Mouse (Mus musculus) MEL (cell line): ENCODE data around the gene Asb17. TPM values are rescaled to one million over a fixed set of nuclear protein-coding genes. Genes with fewer than 3 reads are reported as not detected.

ENCODE experiments used
- DNase-seq: peaks from one replicate; pipeline ENCODE4 v3.0.0; 2011; ENCODE audit warnings: low read depth, low spot score
- H3K27ac ChIP-seq: 2 replicates; pipeline ENCODE4 v1.5.1; 2012; ENCODE audit warnings: low read depth, mild to moderate bottlenecking, control low read depth, low read length, moderate library complexity; ENCODE audit not compliant: control insufficient read depth
- H3K27me3 ChIP-seq, 2 experiments: fragments of 150-350 bp in 1 of 2; sonication (generic) in 1 of 2; 2 replicates each; pipeline ENCODE4 v1.6.1; 2012; ENCODE audit warnings: low read length in 2 of 2, mild to moderate bottlenecking in 2 of 2, improper control_type of control experiment in 1 of 2, moderate library complexity in 1 of 2; ENCODE audit not compliant: insufficient read depth in 2 of 2, control insufficient read depth in 1 of 2
- H3K36me3 ChIP-seq, 2 experiments: 2 replicates each; pipeline ENCODE4 v1.6.1; 2012 to 2014; ENCODE audit warnings: low read length in 2 of 2, improper control_type of control experiment in 1 of 2, inconsistent platforms in 1 of 2, mild to moderate bottlenecking in 1 of 2; ENCODE audit not compliant: insufficient read depth in 2 of 2, control insufficient read depth in 1 of 2
- H3K4me1 ChIP-seq, 2 experiments: fragments of 150-350 bp in 1 of 2; sonication (generic) in 1 of 2; 2 replicates each; pipeline ENCODE4 v1.6.1; 2012; ENCODE audit warnings: low read length in 2 of 2, improper control_type of control experiment in 1 of 2, mild to moderate bottlenecking in 1 of 2; ENCODE audit not compliant: insufficient read depth in 2 of 2, control insufficient read depth in 1 of 2
- H3K4me3 ChIP-seq, 2 experiments: fragments of 150-350 bp in 1 of 2; sonication (generic) in 1 of 2; 2 replicates each; pipeline ENCODE4 v1.5.1; 2012; ENCODE audit warnings: low read depth in 2 of 2, low read length in 2 of 2, mild to moderate bottlenecking in 2 of 2, moderate library complexity in 2 of 2, control low read depth in 1 of 2, improper control_type of control experiment in 1 of 2; ENCODE audit not compliant: control insufficient read depth in 1 of 2, insufficient read depth in 1 of 2
- H3K79me2 ChIP-seq: 2 replicates; pipeline ENCODE4 v1.6.1; 2012; ENCODE audit warnings: mild to moderate bottlenecking, low read length, moderate library complexity; ENCODE audit not compliant: control insufficient read depth, poor library complexity, insufficient read depth
- H3K9ac ChIP-seq: 2 replicates; pipeline ENCODE4 v1.6.1; 2012; ENCODE audit warnings: low read depth, mild to moderate bottlenecking, control low read depth, low read length, moderate library complexity; ENCODE audit not compliant: control insufficient read depth, poor library complexity, severe bottlenecking
- H3K9me3 ChIP-seq: fragments of 150-350 bp; sonication (generic); replicated peaks from 2 replicates; pipeline ENCODE4 v1.6.1; 2012; ENCODE audit warnings: mild to moderate bottlenecking, low read length, improper control_type of control experiment, moderate library complexity; ENCODE audit not compliant: insufficient read depth
- CHD1 ChIP-seq: IDR thresholded peaks from 2 replicates; pipeline ENCODE4 v1.6.1; 2012; ENCODE audit warnings: low read depth, mild to moderate bottlenecking, inconsistent platforms, low read length, improper control_type of control experiment
- CHD2 ChIP-seq: IDR thresholded peaks from 2 replicates; pipeline ENCODE4 v1.6.1; 2011; ENCODE audit warnings: low read length, improper control_type of control experiment
- CTCF ChIP-seq, 3 experiments: IDR thresholded peaks in 2 of 3; conservative IDR thresholded peaks in 1 of 3; 2 replicates each; pipeline ENCODE4 v1.5.1; 2011 to 2012; ENCODE audit warnings: low read length in 3 of 3, low read depth in 2 of 3, mild to moderate bottlenecking in 2 of 3, improper control_type of control experiment in 1 of 3, inconsistent platforms in 1 of 3, mixed read lengths in 1 of 3, moderate library complexity in 1 of 3; ENCODE audit not compliant: control insufficient read depth in 1 of 3, insufficient read depth in 1 of 3, poor library complexity in 1 of 3, severe bottlenecking in 1 of 3
- E2F4 ChIP-seq: IDR thresholded peaks from 2 replicates; pipeline ENCODE4 v1.6.1; 2011; ENCODE audit warnings: low read depth, low read length, improper control_type of control experiment, borderline replicate concordance
- ELF1 ChIP-seq: IDR thresholded peaks from 2 replicates; pipeline ENCODE4 v1.6.1; 2014; ENCODE audit warnings: low read depth, mild to moderate bottlenecking, inconsistent platforms, low read length, improper control_type of control experiment, moderate library complexity
- ETS1 ChIP-seq: IDR thresholded peaks from 2 replicates; pipeline ENCODE4 v1.6.1; 2012; ENCODE audit warnings: low read depth, mild to moderate bottlenecking, inconsistent platforms, low read length, improper control_type of control experiment, moderate library complexity
- GABPA ChIP-seq: IDR thresholded peaks from 2 replicates; pipeline ENCODE4 v1.6.1; 2012; ENCODE audit warnings: low read depth, mild to moderate bottlenecking, inconsistent platforms, low read length, improper control_type of control experiment, moderate library complexity
- GATA1 ChIP-seq: IDR thresholded peaks from 2 replicates; pipeline ENCODE4 v1.6.1; 2011; ENCODE audit warnings: low read depth, low read length, improper control_type of control experiment
- HCFC1 ChIP-seq: IDR thresholded peaks from 2 replicates; pipeline ENCODE4 v1.6.1; 2012; ENCODE audit warnings: low read depth, mild to moderate bottlenecking, inconsistent platforms, low read length, improper control_type of control experiment, moderate library complexity
- JUND ChIP-seq: IDR thresholded peaks from 2 replicates; pipeline ENCODE4 v1.6.1; 2011; ENCODE audit warnings: low read depth, mild to moderate bottlenecking, improper control_type of control experiment, low read length
- MAFK ChIP-seq: IDR thresholded peaks from 2 replicates; pipeline ENCODE4 v1.6.1; 2011; ENCODE audit warnings: low read depth, mild to moderate bottlenecking, low read length, improper control_type of control experiment, borderline replicate concordance
- MYC ChIP-seq: IDR thresholded peaks from 2 replicates; pipeline ENCODE4 v1.6.1; 2011; ENCODE audit warnings: low read depth, mild to moderate bottlenecking, low read length, improper control_type of control experiment, moderate library complexity
- NRF1 ChIP-seq: IDR thresholded peaks from 2 replicates; pipeline ENCODE4 v1.6.1; 2014; ENCODE audit warnings: low read depth, mild to moderate bottlenecking, inconsistent platforms, low read length, improper control_type of control experiment, moderate library complexity; ENCODE audit not compliant: poor library complexity, insufficient read depth, severe bottlenecking
- POLR2A ChIP-seq, 2 experiments: IDR thresholded peaks; 2 replicates each; pipeline ENCODE4 v1.6.1; 2011 to 2012; ENCODE audit warnings: low read length in 2 of 2, mild to moderate bottlenecking in 2 of 2, control low read depth in 1 of 2, improper control_type of control experiment in 1 of 2, low read depth in 1 of 2, moderate library complexity in 1 of 2; ENCODE audit not compliant: control insufficient read depth in 1 of 2, insufficient read depth in 1 of 2, poor library complexity in 1 of 2
- POLR2AphosphoS2 ChIP-seq: IDR thresholded peaks from 2 replicates; pipeline ENCODE4 v1.6.1; 2011; ENCODE audit warnings: low read length, improper control_type of control experiment
- POLR2AphosphoS5 ChIP-seq: IDR thresholded peaks from 2 replicates; pipeline ENCODE4 v1.6.1; 2012; ENCODE audit warnings: low read depth, borderline replicate concordance, mild to moderate bottlenecking, inconsistent platforms, low read length, moderate library complexity, mixed read lengths
- RAD21 ChIP-seq: IDR thresholded peaks from 2 replicates; pipeline ENCODE4 v1.6.1; 2011; ENCODE audit warnings: mild to moderate bottlenecking, low read depth, low read length, improper control_type of control experiment
- RCOR1 ChIP-seq: IDR thresholded peaks from 2 replicates; pipeline ENCODE4 v1.6.1; 2012; ENCODE audit warnings: low read depth, mild to moderate bottlenecking, inconsistent platforms, low read length, improper control_type of control experiment
- SIN3A ChIP-seq: IDR thresholded peaks from 2 replicates; pipeline ENCODE4 v1.6.1; 2012; ENCODE audit warnings: low read length, improper control_type of control experiment, inconsistent platforms
- TAL1 ChIP-seq: IDR thresholded peaks from 2 replicates; pipeline ENCODE4 v1.6.1; 2012; ENCODE audit warnings: mild to moderate bottlenecking, inconsistent platforms, low read length, moderate library complexity, mixed read lengths
- TCF12 ChIP-seq: IDR thresholded peaks from 2 replicates; pipeline ENCODE4 v1.6.1; 2014; ENCODE audit warnings: low read depth, mild to moderate bottlenecking, inconsistent platforms, low read length, improper control_type of control experiment, moderate library complexity
- UBTF ChIP-seq: IDR thresholded peaks from 2 replicates; pipeline ENCODE4 v1.6.1; 2012; ENCODE audit warnings: low read depth, mild to moderate bottlenecking, inconsistent platforms, low read length, improper control_type of control experiment, moderate library complexity, borderline replicate concordance; ENCODE audit not compliant: insufficient read depth
- polyA plus RNA-seq, 2 experiments: library from polyadenylated mRNA; stranded (reverse) in 1 of 2; unstranded in 1 of 2; fragments of >175 nt in 1 of 2; fragments of >200 nt in 1 of 2; gene quantifications; 2 replicates each; pipeline versions ENCODE4 v1.2.1 to v1.2.4; 2012; ENCODE audit warnings: low replicate concordance in 2 of 2, low read depth in 1 of 2; ENCODE audit not compliant: insufficient read length in 2 of 2, insufficient read depth in 1 of 2, missing spikeins in 1 of 2
- total RNA-seq: library from RNA; depleted of rRNA; stranded (reverse); fragments of 300-350 nt; gene quantifications from 2 replicates; pipeline ENCODE4 v1.2.3, GENCODE M21; 2012

Gene Asb17
- total and polyA plus RNA-seq, 3 experiments: 5.7 to 9.7 TPM; not detected in 1

DNA sequence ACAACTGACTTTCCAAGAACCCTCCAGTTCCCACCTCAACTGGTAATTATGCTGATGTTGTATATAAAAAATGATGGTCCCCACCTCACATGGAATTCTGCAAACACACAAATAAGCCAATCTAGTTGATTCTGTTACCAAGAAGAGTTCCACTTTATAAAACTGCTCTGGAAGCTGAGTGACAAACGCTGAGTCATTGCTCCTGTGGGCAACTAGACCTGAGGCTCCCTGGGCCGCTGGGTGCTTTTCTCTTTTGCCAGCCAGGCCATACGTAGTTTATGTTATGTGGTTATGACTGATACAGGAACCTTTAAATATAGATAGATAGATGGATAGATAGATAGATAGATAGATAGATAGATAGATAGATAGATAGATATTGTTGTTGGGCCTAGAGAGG is 25.3 kb upstream of the Asb17 start:
- peak; percentile 65 for DNase-seq
- TF ChIP-seq UBTF (no peak), MYC (no peak), CTCF (IDR thresholded peaks at IDR 0.05 in 2 of 3, conservative IDR thresholded peaks at IDR 0.05 in 1 of 3; ENCODE audit: control insufficient read depth in 1 of 3, insufficient read depth in 1 of 3, low read depth in 2 of 3, low read length in 3 of 3, poor library complexity in 1 of 3, severe bottlenecking in 1 of 3) (no peak), ETS1 (peak; percentile 27; the same call in 1 of the 2 replicates), GABPA (peak; percentile 82), HCFC1 (no peak), MAFK (peak; percentile 29; the same call in 1 of the 2 replicates), TCF12 (no peak), POLR2A (IDR thresholded peaks at IDR 0.05; ENCODE audit: control insufficient read depth in 1 of 2, insufficient read depth in 1 of 2, low read depth in 1 of 2, low read length in 2 of 2, poor library complexity in 1 of 2) (no peak), CHD2 (no peak), CHD1 (no peak), TAL1 (no peak), E2F4 (no peak), SIN3A (0 out of 2 replicates have a peak, but pooled peaks have one; percentile 21), POLR2AphosphoS5 (no peak), RAD21 (no peak), GATA1 (peak; percentile 67; the same call in 1 of the 2 replicates)
- no peaks in the 10 kb centered on the region for H3K79me2 ChIP-seq
- peaks cover 0 to 7% of the 10 kb centered on the region in 2 experiments; a peak in 2 of 4 replicates for H3K36me3 ChIP-seq
- no peaks in the 10 kb centered on the region for H3K27me3 ChIP-seq
- no peak overlapping the region for H3K4me3 ChIP-seq
- no peak overlapping the region for H3K9ac ChIP-seq
- peaks cover 0 to 10% of the 10 kb centered on the region in 2 experiments; a peak in 3 of 4 replicates for H3K4me1 ChIP-seq
- no peaks in the 10 kb centered on the region for H3K9me3 ChIP-seq
- no peak overlapping the region for H3K27ac ChIP-seq

DNA sequence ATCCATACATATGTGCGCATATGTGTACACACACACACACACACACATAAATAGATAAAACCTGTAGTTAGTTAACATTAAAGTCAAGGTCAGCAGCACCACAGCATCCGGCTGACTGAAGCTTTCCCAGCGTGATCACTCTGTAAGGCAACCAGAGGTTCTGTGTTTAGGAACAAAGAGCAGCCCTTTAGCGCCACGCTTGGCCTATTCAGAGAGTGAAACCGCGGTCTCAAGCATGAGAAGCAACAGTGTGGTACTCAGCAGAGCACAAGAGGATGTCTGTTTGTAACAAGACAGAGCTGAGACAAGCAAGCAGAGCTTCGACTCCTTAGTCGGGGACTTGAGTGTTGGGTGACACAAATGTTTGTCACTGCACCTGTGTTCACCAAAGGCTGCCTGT is 24.6 kb upstream of the Asb17 start:
- Histone ChIP-seq H3K27ac (no peak overlapping the region), H3K36me3 (peaks cover 0 to 7% of the 10 kb centered on the region in 2 experiments; a peak in 2 of 4 replicates), H3K9ac (no peak overlapping the region), H3K4me1 (peaks cover 0 to 10% of the 10 kb centered on the region in 2 experiments; a peak in 3 of 4 replicates), H3K4me3 (no peak overlapping the region), H3K9me3 (no peaks in the 10 kb centered on the region), H3K79me2 (no peaks in the 10 kb centered on the region), H3K27me3 (no peaks in the 10 kb centered on the region)
- no peak for DNase-seq
- TF ChIP-seq NRF1: no peak
- no peak for TF ChIP-seq HCFC1
- TF ChIP-seq RCOR1: no peak
- no peak for TF ChIP-seq GABPA
- no peak for TF ChIP-seq E2F4
- no peak for TF ChIP-seq ELF1
- TF ChIP-seq SIN3A: no peak
- no peak for TF ChIP-seq JUND
- no peak for TF ChIP-seq POLR2AphosphoS2
